Mouse (Mus musculus) midbrain, embryonic 13.5 days (tissue): ENCODE data around the gene Pccb. TPM values are rescaled to one million over a fixed set of nuclear protein-coding genes. Genes with fewer than 3 reads are reported as not detected.

Source experiments
- ATAC-seq: fragments of 200-750 bp; cut with Nextera tagmentation; 2 replicates; pipeline ENCODE4 v1.8.0; 2017; ENCODE audit warnings: mild to moderate bottlenecking, moderate TSS enrichment, moderate library complexity
- H3K27ac ChIP-seq: fragments of 300-500 bp; sonication (generic); 2 replicates; pipeline ENCODE4 v1.5.1; 2015; ENCODE audit warnings: inconsistent platforms, mild to moderate bottlenecking, moderate library complexity
- H3K27me3 ChIP-seq: fragments of 300-500 bp; sonication (generic); 2 replicates; pipeline ENCODE4 v1.6.1; 2015; ENCODE audit warnings: mild to moderate bottlenecking, inconsistent platforms
- H3K36me3 ChIP-seq: fragments of 300-500 bp; sonication (generic); 2 replicates; pipeline ENCODE4 v1.6.1; 2015; ENCODE audit warnings: mild to moderate bottlenecking, inconsistent platforms
- H3K4me1 ChIP-seq: fragments of 300-500 bp; sonication (generic); replicated peaks from 2 replicates; pipeline ENCODE4 v1.6.1; 2015; ENCODE audit warnings: inconsistent platforms
- H3K4me2 ChIP-seq: fragments of 300-500 bp; sonication (generic); replicated peaks from 2 replicates; pipeline ENCODE4 v1.6.1; 2015; ENCODE audit warnings: moderate library complexity, mild to moderate bottlenecking, inconsistent platforms
- H3K4me3 ChIP-seq: fragments of 300-500 bp; sonication (generic); replicated peaks from 2 replicates; pipeline ENCODE4 v1.5.1; 2015; ENCODE audit warnings: mild to moderate bottlenecking, inconsistent platforms
- H3K9ac ChIP-seq: fragments of 300-500 bp; sonication (generic); replicated peaks from 2 replicates; pipeline ENCODE4 v1.6.1; 2015; ENCODE audit warnings: mild to moderate bottlenecking, inconsistent platforms
- H3K9me3 ChIP-seq: fragments of 300-500 bp; sonication (generic); 2 replicates; pipeline ENCODE4 v1.6.1; 2016; ENCODE audit warnings: mild to moderate bottlenecking, inconsistent platforms
- WGBS: fragments of 180-500 bp; shearing (Covaris S2); methylation state at CpG from one replicate; pipeline ENCODE4 v1.1.7; 2015; 5-methylcytosine and 5-hydroxymethylcytosine counted together
- polyA plus RNA-seq: library from polyadenylated mRNA; unstranded; fragments of >200 nt; fragmentation: Nextera tagmentation; extraction: Ambion mirVana; gene quantifications from 2 replicates; pipeline ENCODE4 v1.2.1, GENCODE M21; 2015

The Pccb gene
- polyA plus RNA-seq, result 23.0 TPM in 2 replicates

DNA sequence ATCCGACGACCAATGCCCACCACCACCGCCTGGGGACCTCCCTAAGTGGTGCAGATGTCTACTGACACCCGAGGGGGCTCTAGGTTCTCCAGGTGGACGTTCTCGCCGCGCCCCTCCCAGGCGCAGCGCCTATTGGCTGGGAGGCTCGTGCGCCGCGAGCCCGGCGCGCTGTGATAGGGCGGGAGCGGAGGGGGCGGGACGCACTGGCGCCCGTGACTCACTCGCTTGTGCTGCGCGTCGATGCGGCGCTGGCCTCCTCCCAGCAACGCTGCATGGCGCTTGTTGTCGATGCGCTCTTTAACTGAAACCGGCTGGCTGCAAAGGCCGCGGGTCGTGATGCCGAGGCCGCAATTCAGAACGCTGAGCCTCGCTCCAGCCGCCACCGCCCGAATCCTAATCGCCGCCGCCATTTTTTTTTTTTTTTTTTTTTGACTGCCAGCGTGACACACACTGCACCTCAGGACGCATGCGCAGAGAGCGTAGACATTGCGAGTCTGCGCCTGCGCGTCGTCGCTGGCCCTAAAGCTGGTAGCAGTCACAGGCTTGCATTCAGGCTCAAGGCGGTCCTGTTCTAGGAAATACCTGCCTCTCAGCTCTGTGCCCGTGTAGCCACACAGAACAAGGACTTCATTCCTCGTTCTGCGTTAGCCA, at the start of gene Pccb:
TSS of gene Pccb (minus strand) at position 451 of the 651 bp plus-strand sequence.
- Histone ChIP-seq H3K27ac (peak within 1 kb of the TSS; percentile 97), H3K9ac (peak within 1 kb of the TSS; percentile 79), H3K4me2 (peak within 1 kb of the TSS; percentile 63), H3K27me3 (no peaks in the 10 kb centered on the region), H3K9me3 (no peaks in the 10 kb centered on the region), H3K4me1 (peaks cover 12% of the 10 kb centered on the region), H3K36me3 (no peaks in the 10 kb centered on the region), H3K4me3 (peak within 1 kb of the TSS; percentile 57)
- WGBS, result under 1% methylated on average over 61 of the region's 61 CpGs
- peak; percentile 99 for ATAC-seq

DNA sequence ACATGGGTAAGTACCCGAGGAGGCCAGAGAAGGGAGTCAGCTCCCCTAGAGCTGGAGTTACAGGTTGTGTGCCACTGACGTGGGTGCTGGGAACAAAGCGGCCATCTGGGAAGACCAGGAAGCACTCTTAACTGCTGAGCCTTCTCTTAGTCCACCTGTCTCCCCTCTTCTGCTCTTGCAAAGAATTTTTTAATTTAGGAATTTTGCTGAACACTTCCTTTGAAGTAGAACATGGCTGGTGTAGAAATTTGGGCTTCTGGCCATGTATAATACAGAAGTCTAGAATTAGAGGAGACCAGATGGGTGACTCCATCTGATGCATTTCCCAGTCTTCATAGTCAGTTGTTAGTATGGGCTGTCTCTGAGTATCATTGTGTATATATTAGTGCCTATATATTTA, 49.0 kb upstream of the Pccb start:
- WGBS, result 93% methylated on average over 3 of the region's 3 CpGs
- no peaks in the 10 kb centered on the region for H3K27me3 ChIP-seq
- no peaks in the 10 kb centered on the region for H3K9me3 ChIP-seq
- no peak overlapping the region for H3K4me3 ChIP-seq
- H3K9ac ChIP-seq, result no peak overlapping the region
- H3K4me2 ChIP-seq, result no peak overlapping the region
- H3K4me1 ChIP-seq, result peaks cover 17% of the 10 kb centered on the region
- peaks cover 3% of the 10 kb centered on the region; the same call in 1 of the 2 replicates for H3K36me3 ChIP-seq
- ATAC-seq, result no peak
- H3K27ac ChIP-seq, result no peak overlapping the region

DNA sequence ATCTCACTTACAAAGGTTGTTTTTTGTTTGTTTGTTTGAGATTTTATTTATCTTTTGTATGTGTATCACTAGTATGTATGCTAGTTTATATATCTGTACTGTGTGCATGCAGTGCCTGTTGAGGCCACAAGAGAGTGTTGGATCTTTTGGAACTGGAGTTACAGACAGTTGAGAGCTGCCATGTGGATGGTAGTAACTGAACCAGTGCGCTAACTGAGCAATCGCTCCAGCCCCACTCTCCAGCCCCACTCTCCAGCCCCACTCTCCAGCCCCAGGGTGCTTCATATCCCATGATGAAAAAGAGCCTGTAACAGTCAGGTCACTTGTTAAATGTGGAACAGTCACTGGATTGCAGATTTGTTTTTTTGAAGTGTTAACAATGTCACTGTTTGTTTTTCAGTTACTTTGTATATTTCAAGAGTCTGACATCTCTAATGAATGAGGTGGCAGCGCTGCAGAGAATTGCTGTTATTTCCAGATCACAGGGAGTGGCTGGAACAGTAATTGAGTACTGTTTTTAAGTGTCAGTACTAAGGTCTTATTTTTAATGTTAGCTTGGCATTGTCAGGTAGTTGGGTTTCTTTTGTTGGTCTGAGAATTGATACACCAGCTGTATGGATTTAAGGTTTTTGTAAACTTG, 45.5 kb upstream of the Pccb start:
- Histone ChIP-seq H3K4me1 (peaks cover 37% of the 10 kb centered on the region), H3K4me2 (peak overlapping the region; percentile 54; the same call in 1 of the 2 replicates), H3K9ac (no peak overlapping the region), H3K27ac (no peak overlapping the region), H3K27me3 (no peaks in the 10 kb centered on the region), H3K9me3 (no peaks in the 10 kb centered on the region), H3K4me3 (no peak overlapping the region), H3K36me3 (peaks cover 3% of the 10 kb centered on the region; the same call in 1 of the 2 replicates)
- WGBS, result 81% methylated on average over 3 of the region's 3 CpGs
- ATAC-seq, result no peak

DNA sequence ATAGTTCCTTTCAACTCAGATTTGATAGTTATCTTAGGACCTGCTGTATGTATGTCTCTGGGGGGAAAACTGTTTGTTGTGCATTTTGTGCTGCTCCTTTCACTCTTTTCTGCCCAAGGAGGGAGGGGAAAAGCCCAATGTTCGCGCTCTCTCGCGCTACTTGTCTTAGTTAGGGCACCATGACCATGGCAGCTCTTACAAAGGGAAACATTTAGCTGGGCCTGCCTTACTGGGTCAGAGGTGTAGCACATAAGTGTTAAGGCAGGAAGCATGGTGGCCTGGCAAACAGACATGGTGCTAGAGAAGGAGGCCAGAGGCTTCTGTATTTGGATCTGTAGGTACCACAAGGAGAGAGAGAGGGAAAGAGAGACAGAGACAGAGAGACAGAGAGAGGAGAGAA, 43.9 kb upstream of the Pccb start:
- Histone ChIP-seq H3K9me3 (no peaks in the 10 kb centered on the region), H3K9ac (peak overlapping the region; percentile 51)
- 63% methylated on average over 4 of the region's 4 CpGs for WGBS

DNA sequence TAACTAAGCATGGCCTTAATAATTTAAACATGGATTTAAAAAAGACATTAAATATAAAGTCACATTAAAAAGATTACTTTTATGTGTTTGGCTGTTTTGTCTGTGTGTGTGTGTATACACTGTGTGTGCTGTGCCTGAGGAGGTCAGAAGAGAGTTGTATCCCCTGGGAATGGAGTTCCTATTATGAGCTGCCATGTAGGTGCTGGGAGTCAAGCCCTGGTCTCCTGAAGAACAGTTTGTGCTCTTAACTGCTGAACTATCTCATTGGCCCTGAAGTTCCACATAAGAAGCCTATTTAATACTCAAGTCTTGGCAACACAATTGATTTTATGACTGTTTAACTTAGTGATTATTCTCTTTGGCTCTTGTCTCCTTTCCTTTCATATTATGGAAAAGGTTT, 42.8 kb upstream of the Pccb start:
- no peaks in the 10 kb centered on the region for H3K9me3 ChIP-seq
- H3K9ac ChIP-seq, result peak overlapping the region; percentile 99
- H3K36me3 ChIP-seq, result no peaks in the 10 kb centered on the region
- peaks cover 43% of the 10 kb centered on the region for H3K4me1 ChIP-seq
- H3K27me3 ChIP-seq, result no peaks in the 10 kb centered on the region
- H3K4me2 ChIP-seq, result peak overlapping the region; percentile 95
- H3K4me3 ChIP-seq, result peak overlapping the region; percentile 81
- no peak overlapping the region for H3K27ac ChIP-seq
- no peak for ATAC-seq

More for the DNA sequence above, 43.9 kb upstream of the Pccb start:
- Histone ChIP-seq H3K27me3 (no peaks in the 10 kb centered on the region), H3K4me3 (peak overlapping the region; percentile 81), H3K27ac (no peak overlapping the region), H3K4me1 (peaks cover 37% of the 10 kb centered on the region), H3K4me2 (peak overlapping the region; percentile 54), H3K36me3 (peaks cover 1% of the 10 kb centered on the region; the same call in 1 of the 2 replicates)
- ATAC-seq, result no peak

DNA sequence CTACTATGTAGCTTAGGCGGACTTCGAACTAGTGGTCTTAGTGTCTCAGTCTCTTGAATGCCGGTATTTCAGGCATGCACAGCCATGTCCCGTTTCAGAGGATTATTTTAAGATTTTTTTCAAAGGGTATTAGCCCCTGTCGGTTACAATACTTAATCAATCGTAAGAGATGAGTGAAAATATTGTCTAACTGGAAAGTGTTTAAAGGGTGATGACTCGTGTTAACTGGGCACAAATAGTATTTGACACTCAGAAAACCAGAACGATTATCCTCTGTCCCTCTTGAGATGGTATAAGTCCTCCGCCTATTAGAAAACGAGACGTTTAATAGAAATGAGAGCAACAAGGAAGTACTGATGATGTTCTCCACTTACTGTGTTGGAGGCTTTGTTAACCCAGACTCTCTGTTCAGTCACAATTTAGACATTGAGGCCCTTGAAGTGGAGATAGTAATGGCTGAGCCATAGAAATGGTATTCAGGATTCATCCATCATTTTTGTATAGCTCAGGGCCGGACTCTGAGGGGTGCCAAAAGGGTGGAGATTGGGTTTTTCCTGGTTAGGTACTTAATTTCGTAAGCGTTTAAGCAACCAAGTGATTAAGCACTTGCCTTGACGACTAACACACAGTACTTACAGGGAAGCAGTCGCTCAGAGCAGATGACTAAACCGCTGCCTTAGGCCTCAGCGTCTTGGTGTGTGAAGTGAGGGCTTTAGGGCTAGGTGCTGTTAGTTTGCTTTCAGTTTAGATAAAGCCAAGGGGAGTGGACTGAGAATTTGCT, 41.6 kb upstream of the Pccb start:
- H3K27ac ChIP-seq, result peak overlapping the region; percentile 47
- no peak for ATAC-seq

DNA sequence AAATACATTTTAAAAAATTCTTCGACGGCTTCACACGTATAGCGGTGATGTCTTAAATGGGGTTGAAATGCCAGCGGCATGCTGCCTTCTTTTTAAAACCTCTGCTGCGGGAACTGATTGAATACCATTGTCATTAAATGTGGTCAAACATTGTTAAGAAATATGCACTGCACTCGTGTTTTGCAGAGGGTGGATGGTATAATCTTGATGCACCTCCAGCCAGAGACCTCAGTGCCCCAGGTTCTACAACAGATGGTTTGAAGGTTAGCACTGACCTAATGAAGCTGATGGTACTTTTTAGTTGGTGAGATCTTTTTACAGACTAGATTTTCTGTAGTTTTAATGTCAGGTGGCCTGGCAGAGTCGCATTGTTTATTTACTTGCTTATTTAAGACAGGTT, 41.0 kb upstream of the Pccb start:
- no peaks in the 10 kb centered on the region for H3K36me3 ChIP-seq
- under 1% methylated on average over 8 of the region's 8 CpGs for whole genome bisulfite sequencing
- H3K9ac ChIP-seq, result peak overlapping the region; percentile 99
- no peaks in the 10 kb centered on the region for H3K27me3 ChIP-seq
- no peak for ATAC-seq
- peak overlapping the region; percentile 81 for H3K4me3 ChIP-seq
- 0 out of 2 replicates have a peak overlapping the region, but pooled peaks have one; percentile 99 for H3K27ac ChIP-seq
- H3K9me3 ChIP-seq, result no peaks in the 10 kb centered on the region
- peaks cover 43% of the 10 kb centered on the region for H3K4me1 ChIP-seq
- H3K4me2 ChIP-seq, result peak overlapping the region; percentile 95

More for the DNA sequence above, 41.6 kb upstream of the Pccb start:
- Histone ChIP-seq H3K27me3 (no peaks in the 10 kb centered on the region), H3K9me3 (no peaks in the 10 kb centered on the region), H3K4me2 (peak overlapping the region; percentile 95), H3K36me3 (no peaks in the 10 kb centered on the region), H3K9ac (peak overlapping the region; percentile 99), H3K4me1 (peaks cover 43% of the 10 kb centered on the region), H3K4me3 (peak overlapping the region; percentile 81)
- WGBS, result under 1% methylated on average over 18 of the region's 18 CpGs

DNA sequence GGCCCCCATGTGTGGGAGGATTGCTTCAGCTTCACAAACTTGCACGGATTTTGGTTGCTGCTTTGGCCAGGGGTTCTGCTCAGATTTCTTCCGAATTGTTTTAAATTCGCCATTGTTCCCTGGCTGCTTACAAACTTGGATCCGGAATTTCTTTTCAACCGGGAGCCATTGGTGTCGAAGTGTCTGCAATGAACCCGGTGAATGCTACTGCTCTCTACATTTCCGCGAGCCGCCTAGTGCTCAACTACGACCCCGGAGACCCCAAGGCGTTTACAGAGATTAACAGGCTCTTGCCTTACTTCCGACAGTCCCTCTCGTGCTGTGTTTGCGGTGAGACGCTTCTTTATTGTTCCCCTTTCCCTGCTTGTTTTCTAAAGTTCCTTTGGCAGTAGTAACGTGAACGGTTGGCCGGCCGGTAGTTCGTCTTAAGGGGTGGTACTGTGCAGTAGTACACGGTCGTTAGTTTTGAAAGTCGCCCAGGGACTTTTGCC, 40.4 kb upstream of the Pccb start:
- H3K9ac ChIP-seq, result peak overlapping the region; percentile 99
- no peaks in the 10 kb centered on the region for H3K9me3 ChIP-seq
- ATAC-seq, result no peak
- H3K36me3 ChIP-seq, result no peaks in the 10 kb centered on the region
- H3K4me2 ChIP-seq, result peak overlapping the region; percentile 95
- peak overlapping the region; percentile 81 for H3K4me3 ChIP-seq
- peaks cover 40% of the 10 kb centered on the region for H3K4me1 ChIP-seq
- H3K27ac ChIP-seq, result peak overlapping the region; percentile 99
- H3K27me3 ChIP-seq, result no peaks in the 10 kb centered on the region
- under 1% methylated on average over 25 of the region's 25 CpGs for WGBS

DNA sequence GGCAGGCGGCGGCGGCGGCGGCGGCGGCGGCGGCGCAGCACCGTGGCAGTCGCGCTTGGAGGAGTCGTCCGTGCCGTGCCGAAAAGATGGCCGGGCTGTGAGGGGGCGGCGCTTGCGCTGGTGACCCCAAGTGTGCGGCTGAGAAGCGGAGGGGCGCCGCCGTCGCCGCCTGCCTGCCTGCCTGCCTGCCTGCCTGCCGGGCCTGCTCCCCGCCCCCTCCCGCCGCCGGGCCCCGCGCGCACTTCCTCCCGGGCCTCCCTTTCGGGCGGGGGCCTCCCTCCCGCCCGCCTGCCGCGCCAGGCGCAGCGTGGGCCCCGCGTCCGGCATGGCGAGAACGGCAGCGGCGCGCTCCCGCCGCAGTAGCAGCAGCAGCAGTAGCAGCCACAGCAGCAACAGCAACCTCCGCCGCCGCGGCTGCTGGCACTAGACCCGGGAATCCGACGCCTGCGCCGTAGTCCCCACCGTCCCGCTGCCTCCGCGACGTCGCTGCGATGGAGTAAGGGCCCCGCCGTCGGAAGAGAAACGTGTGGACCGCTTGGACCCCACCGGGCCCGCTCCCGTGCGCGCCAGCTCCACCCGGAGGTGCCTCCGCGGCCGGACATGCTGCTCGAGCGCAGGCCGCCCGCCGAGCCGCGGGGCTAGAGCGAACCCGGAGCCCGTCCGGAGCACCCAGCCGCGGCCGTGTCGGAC, 39.8 kb upstream of the Pccb start:
- H3K9ac ChIP-seq, result peak overlapping the region; percentile 99
- no peaks in the 10 kb centered on the region for H3K36me3 ChIP-seq
- no peaks in the 10 kb centered on the region for H3K9me3 ChIP-seq
- peak overlapping the region; percentile 99 for H3K27ac ChIP-seq
- peak overlapping the region; percentile 81 for H3K4me3 ChIP-seq
- WGBS, result under 1% methylated on average over 64 of the region's 100 CpGs
- H3K4me1 ChIP-seq, result peaks cover 33% of the 10 kb centered on the region
- no peaks in the 10 kb centered on the region for H3K27me3 ChIP-seq
- peak overlapping the region; percentile 95 for H3K4me2 ChIP-seq
- ATAC-seq, result peak; percentile 73

DNA sequence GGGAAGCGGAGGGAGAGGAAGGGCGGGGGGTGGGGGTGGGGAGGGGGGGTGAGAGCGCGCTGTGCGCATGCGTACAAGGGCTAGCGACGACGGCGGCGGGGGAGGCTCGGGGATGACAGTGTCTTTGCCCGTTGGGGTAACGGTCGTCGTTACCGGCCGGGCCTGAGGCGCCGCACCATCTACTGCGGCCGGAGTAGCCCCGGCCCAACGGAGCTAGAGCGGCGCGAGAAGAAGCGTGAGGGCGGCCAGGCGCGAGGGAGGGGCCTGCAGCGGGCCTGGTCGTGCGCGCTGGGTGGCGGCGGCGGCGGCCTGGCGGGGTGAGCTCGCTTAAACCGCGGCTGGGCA, 39.3 kb upstream of the Pccb start, which contains the start of gene Msl2:
TSS of gene Msl2 (plus strand) at position 115 of the 345 bp plus-strand sequence.
- H3K9ac ChIP-seq, result peak within 1 kb of the TSS; percentile 99
- ATAC-seq, result peak; percentile 83

More for the DNA sequence above, 39.3 kb upstream of the Pccb start, which contains the start of gene Msl2:
- Histone ChIP-seq H3K27ac (peak within 1 kb of the TSS; percentile 99), H3K36me3 (no peaks in the 10 kb centered on the region), H3K4me2 (peak within 1 kb of the TSS; percentile 95), H3K27me3 (no peaks in the 10 kb centered on the region), H3K4me1 (peaks cover 28% of the 10 kb centered on the region), H3K9me3 (no peaks in the 10 kb centered on the region), H3K4me3 (peak within 1 kb of the TSS; percentile 81)
- WGBS, result 1% methylated on average over 31 of the region's 43 CpGs
